In the genomic region with DNA sequence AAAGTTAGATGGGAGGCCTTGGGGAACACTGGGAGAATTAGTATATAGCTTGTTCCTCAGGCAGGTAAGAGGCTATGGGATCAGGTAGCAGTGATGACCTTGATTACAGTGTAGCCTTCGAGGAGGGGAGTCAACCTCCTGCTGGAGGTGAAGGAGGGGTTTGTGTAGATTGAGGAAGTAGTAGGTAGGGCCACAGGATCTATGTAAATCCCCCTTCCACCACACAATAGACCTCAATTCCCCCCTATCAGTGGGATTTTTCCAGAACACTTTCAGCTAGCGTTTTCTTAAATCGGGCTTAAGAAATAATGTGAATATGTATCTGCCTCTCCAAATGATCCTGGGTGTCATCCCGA, we compare ENCODE assay signal across 8 mouse cellular contexts. TPM values are rescaled to one million over a fixed set of nuclear protein-coding genes. Genes with fewer than 3 reads are reported as not detected.
DNase-seq lines count a peak whose midpoint lies in the region; ATAC-seq and TF ChIP-seq lines count a peak whose summit lies in the region.

No protein-coding gene starts in this region.

- H3K27ac ChIP-seq in lung, embryonic 16.5 days (ENCODE audit: low read length): peak overlapping the region; percentile 93
- peak overlapping the region; percentile 89 for H3K27ac ChIP-seq in forebrain, embryonic 10.5 days
- peak overlapping the region; percentile 74 for H3K27ac ChIP-seq in intestine, postnatal 0 days (ENCODE audit: low read depth, low read length)
- peak overlapping the region; percentile 92 for H3K27ac ChIP-seq in neural tube, embryonic 15.5 days (replicated peaks)

- peaks cover 8% of the 10 kb centered on the region for H3K4me1 ChIP-seq in lung, embryonic 16.5 days (replicated peaks; ENCODE audit: control insufficient read depth, insufficient read depth, low read length)
- peaks cover 17% of the 10 kb centered on the region for H3K4me1 ChIP-seq in forebrain, embryonic 10.5 days
- H3K4me1 ChIP-seq in intestine, postnatal 0 days (replicated peaks; ENCODE audit: control insufficient read depth, insufficient read depth, low read length): 0 out of 2 replicates have a peak, but pooled peaks cover 3% of the 10 kb centered on the region
- peaks cover 16% of the 10 kb centered on the region for H3K4me1 ChIP-seq in neural tube, embryonic 15.5 days

- H3K4me3 ChIP-seq in lung, embryonic 16.5 days (ENCODE audit: low read length): peak overlapping the region; percentile 52
- peak overlapping the region; percentile 77 for H3K4me3 ChIP-seq in forebrain, embryonic 10.5 days
- peak overlapping the region; percentile 32 for H3K4me3 ChIP-seq in intestine, postnatal 0 days (ENCODE audit: low read depth, low read length)
- H3K4me3 ChIP-seq in neural tube, embryonic 15.5 days (replicated peaks): peak overlapping the region; percentile 98

- H3K9me3 ChIP-seq in lung, embryonic 16.5 days (ENCODE audit: control insufficient read depth, low read length): no peaks in the 10 kb centered on the region
- no peaks in the 10 kb centered on the region for H3K9me3 ChIP-seq in forebrain, embryonic 10.5 days
- no peaks in the 10 kb centered on the region for H3K9me3 ChIP-seq in intestine, postnatal 0 days (ENCODE audit: control insufficient read depth)
- no peaks in the 10 kb centered on the region for H3K9me3 ChIP-seq in neural tube, embryonic 15.5 days (replicated peaks)

- H3K4me2 ChIP-seq in lung, embryonic 16.5 days (ENCODE audit: low read depth, low read length): peak overlapping the region; percentile 70
- peak overlapping the region; percentile 68 for H3K4me2 ChIP-seq in intestine, postnatal 0 days (replicated peaks; ENCODE audit: low read depth)
- peak overlapping the region; percentile 67 for H3K4me2 ChIP-seq in neural tube, embryonic 15.5 days

- no peaks in the 10 kb centered on the region for H3K27me3 ChIP-seq in lung, embryonic 16.5 days (ENCODE audit: control insufficient read depth, insufficient read depth, low read depth, low read length)
- no peaks in the 10 kb centered on the region for H3K27me3 ChIP-seq in forebrain, embryonic 10.5 days (ENCODE audit: poor library complexity, severe bottlenecking)
- H3K27me3 ChIP-seq in intestine, postnatal 0 days (replicated peaks; ENCODE audit: control insufficient read depth, insufficient read depth, low read length): no peaks in the 10 kb centered on the region
- no peaks in the 10 kb centered on the region for H3K27me3 ChIP-seq in neural tube, embryonic 15.5 days (replicated peaks)

- no peak for DNase-seq in lung, postnatal 36 days
- no peak for DNase-seq in forebrain, embryonic 10.5 days (ENCODE audit: extremely low spot score, low spot score)
- DNase-seq in cerebellum, postnatal 36 days: no peak
- no peak for DNase-seq in cerebellum, adult 11-12 months
- DNase-seq in embryo, embryonic 9.5 days (ENCODE audit: extremely low spot score): no peak

- peak overlapping the region; percentile 70 for H3K9ac ChIP-seq in lung, embryonic 16.5 days (ENCODE audit: low read length)
- peak overlapping the region; percentile 32 for H3K9ac ChIP-seq in intestine, postnatal 0 days (ENCODE audit: low read depth, low read length)
- H3K9ac ChIP-seq in neural tube, embryonic 15.5 days (replicated peaks): peak overlapping the region; percentile 66

- ATAC-seq in lung, embryonic 16.5 days (ENCODE audit: low read depth): no peak
- ATAC-seq in intestine, postnatal 0 days: no peak
- peak; percentile 37 for ATAC-seq in neural tube, embryonic 15.5 days (ENCODE audit: low FRiP score)

- no peak for TF ChIP-seq CTCF in intestine, postnatal 0 days (IDR thresholded peaks at IDR 0.05; ENCODE audit: low read depth)

- WGBS in lung, embryonic 16.5 days: 0% methylated on average over 4 of the region's 4 CpGs
- under 1% methylated on average over 4 of the region's 4 CpGs for whole genome bisulfite sequencing in forebrain, embryonic 10.5 days
- 2% methylated on average over 4 of the region's 4 CpGs for WGBS in intestine, postnatal 0 days
- 0% methylated on average over 4 of the region's 4 CpGs for WGBS in neural tube, embryonic 15.5 days

- H3K36me3 ChIP-seq in lung, embryonic 16.5 days (ENCODE audit: control insufficient read depth, insufficient read depth, low read length): peaks cover 8% of the 10 kb centered on the region; the same call in 1 of the 2 replicates
- peaks cover 20% of the 10 kb centered on the region for H3K36me3 ChIP-seq in forebrain, embryonic 10.5 days (replicated peaks)
- H3K36me3 ChIP-seq in intestine, postnatal 0 days (ENCODE audit: control insufficient read depth, insufficient read depth): peaks cover 22% of the 10 kb centered on the region
- H3K36me3 ChIP-seq in neural tube, embryonic 15.5 days: peaks cover 21% of the 10 kb centered on the region

RNA-seq across cellular contexts. Expression of gene Bsdc1, which starts 0.6 kb away (rescaled TPM):
- polyA plus RNA-seq in lung, embryonic 16.5 days (2015; fragmentation: Nextera tagmentation; extraction: Ambion mirVana): 25.5 and 29.2 TPM in 2 replicates
- polyA plus RNA-seq in forebrain, embryonic 10.5 days (2016; fragmentation: Nextera tagmentation; extraction: Ambion mirVana): 18.0 and 19.5 TPM in 2 replicates
- polyA plus RNA-seq in intestine, postnatal 0 days (2015; fragmentation: Nextera tagmentation; extraction: Ambion mirVana): 23.6 and 24.8 TPM in 2 replicates
- 32.7 and 34.0 TPM in 2 replicates for polyA plus RNA-seq in neural tube, embryonic 15.5 days (2015; fragmentation: Nextera tagmentation; extraction: Ambion mirVana)

RNA-seq across cellular contexts. Expression of gene Zbtb8b, which starts 20.2 kb away (rescaled TPM):
- polyA plus RNA-seq in lung, embryonic 16.5 days (2015; fragmentation: Nextera tagmentation; extraction: Ambion mirVana): 2.7 and 4.1 TPM in 2 replicates
- 1.4 and 2.2 TPM in 2 replicates for polyA plus RNA-seq in forebrain, embryonic 10.5 days (2016; fragmentation: Nextera tagmentation; extraction: Ambion mirVana)
- polyA plus RNA-seq in intestine, postnatal 0 days (2015; fragmentation: Nextera tagmentation; extraction: Ambion mirVana): 0.14 and 0.29 TPM in 2 replicates
- polyA plus RNA-seq in neural tube, embryonic 15.5 days (2015; fragmentation: Nextera tagmentation; extraction: Ambion mirVana): 14.2 and 15.8 TPM in 2 replicates

RNA-seq across cellular contexts. Expression of gene Tssk3, which starts 30.0 kb away (rescaled TPM):
- not detected in 2 replicates for polyA plus RNA-seq in lung, embryonic 16.5 days (2015; fragmentation: Nextera tagmentation; extraction: Ambion mirVana)
- not detected in 2 replicates for polyA plus RNA-seq in forebrain, embryonic 10.5 days (2016; fragmentation: Nextera tagmentation; extraction: Ambion mirVana)
- not detected in 2 replicates for polyA plus RNA-seq in intestine, postnatal 0 days (2015; fragmentation: Nextera tagmentation; extraction: Ambion mirVana)
- polyA plus RNA-seq in neural tube, embryonic 15.5 days (2015; fragmentation: Nextera tagmentation; extraction: Ambion mirVana): 0.19 and 0.27 TPM in 2 replicates

RNA-seq across cellular contexts. Expression of gene Fam229a, which starts 30.2 kb away (rescaled TPM):
- not detected in 2 replicates for polyA plus RNA-seq in lung, embryonic 16.5 days (2015; fragmentation: Nextera tagmentation; extraction: Ambion mirVana)
- polyA plus RNA-seq in forebrain, embryonic 10.5 days (2016; fragmentation: Nextera tagmentation; extraction: Ambion mirVana): not detected in 2 replicates
- 0.22 TPM in 1 of 2 replicates, not detected in the other for polyA plus RNA-seq in intestine, postnatal 0 days (2015; fragmentation: Nextera tagmentation; extraction: Ambion mirVana)
- polyA plus RNA-seq in neural tube, embryonic 15.5 days (2015; fragmentation: Nextera tagmentation; extraction: Ambion mirVana): 0.38 and 0.93 TPM in 2 replicates

RNA-seq across cellular contexts. Expression of gene Marcksl1, which starts 52.6 kb away (rescaled TPM):
- 506 and 544 TPM in 2 replicates for polyA plus RNA-seq in lung, embryonic 16.5 days (2015; fragmentation: Nextera tagmentation; extraction: Ambion mirVana)
- 1,441 and 1,446 TPM in 2 replicates for polyA plus RNA-seq in forebrain, embryonic 10.5 days (2016; fragmentation: Nextera tagmentation; extraction: Ambion mirVana)
- polyA plus RNA-seq in intestine, postnatal 0 days (2015; fragmentation: Nextera tagmentation; extraction: Ambion mirVana): 126 and 142 TPM in 2 replicates
- 1,442 and 1,675 TPM in 2 replicates for polyA plus RNA-seq in neural tube, embryonic 15.5 days (2015; fragmentation: Nextera tagmentation; extraction: Ambion mirVana)

Comparison
In these comparisons a context has a peak if more than half of its experiments do, and no peak if none do; other contexts are left out.
1. H3K4me3 ChIP-seq: peak in every context shown above with its lines; median percentile 98 in neural tube, embryonic 15.5 days; 77 in forebrain, embryonic 10.5 days; 52 in lung, embryonic 16.5 days; 32 in intestine, postnatal 0 days.